Mouse (Mus musculus): ENCODE data around the gene Ralb. TPM values are rescaled to one million over a fixed set of nuclear protein-coding genes. Genes with fewer than 3 reads are reported as not detected.

Gene Ralb
- 60.2 and 62.1 TPM in 2 replicates for polyA plus RNA-seq (2015; fragmentation: Nextera tagmentation; extraction: Ambion mirVana)

- H3K9me3 ChIP-seq: no peaks in the 10 kb centered on the region
- H3K9ac ChIP-seq: peak within 1 kb of the TSS; percentile 69
- no peaks in the 10 kb centered on the region for H3K36me3 ChIP-seq (replicated peaks)
- WGBS: under 1% methylated on average over 57 of the region's 57 CpGs
- ATAC-seq (replicated peaks): peak; percentile 98
- H3K27me3 ChIP-seq (replicated peaks): no peaks in the 10 kb centered on the region
- peak within 1 kb of the TSS; percentile 56 for H3K27ac ChIP-seq
- peaks cover 19% of the 10 kb centered on the region for H3K4me1 ChIP-seq
- peak within 1 kb of the TSS; percentile 80 for H3K4me3 ChIP-seq
- peak within 1 kb of the TSS; percentile 84 for H3K4me2 ChIP-seq
These were observed at the start of gene Ralb for GRCm38 (mm10) chr1:119504260-119505062. Gene Ralb, minus strand, starts transcription at chr1:119504794.

- no peak for ATAC-seq (replicated peaks)
- Histone ChIP-seq H3K4me2 (no peak overlapping the region), H3K36me3 (replicated peaks) (no peaks in the 10 kb centered on the region), H3K4me3 (no peak overlapping the region), H3K9me3 (no peaks in the 10 kb centered on the region), H3K4me1 (no peaks in the 10 kb centered on the region), H3K9ac (no peak overlapping the region), H3K27ac (no peak overlapping the region), H3K27me3 (replicated peaks) (no peaks in the 10 kb centered on the region)
- WGBS: 100% methylated on average over 1 of the region's 1 CpGs
These were observed 47.1 kb upstream of the Ralb start for GRCm38 (mm10) chr1:119551651-119552050.

- H3K9me3 ChIP-seq: no peaks in the 10 kb centered on the region
- no peak overlapping the region for H3K4me2 ChIP-seq
- no peak overlapping the region for H3K9ac ChIP-seq
- H3K36me3 ChIP-seq (replicated peaks): no peaks in the 10 kb centered on the region
- ATAC-seq (replicated peaks): no peak
- H3K27ac ChIP-seq: no peak overlapping the region
- H3K27me3 ChIP-seq (replicated peaks): no peaks in the 10 kb centered on the region
- no peaks in the 10 kb centered on the region for H3K4me1 ChIP-seq
- H3K4me3 ChIP-seq: no peak overlapping the region
- 98% methylated on average over 2 of the region's 2 CpGs for WGBS
These were observed 45.5 kb upstream of the Ralb start for GRCm38 (mm10) chr1:119550064-119550463.

- no peak overlapping the region for H3K9ac ChIP-seq
- 92% methylated on average over 7 of the region's 7 CpGs for WGBS
- H3K27ac ChIP-seq: no peak overlapping the region
- no peaks in the 10 kb centered on the region for H3K27me3 ChIP-seq (replicated peaks)
- no peaks in the 10 kb centered on the region for H3K4me1 ChIP-seq
- ATAC-seq (replicated peaks): no peak
- H3K9me3 ChIP-seq: no peaks in the 10 kb centered on the region
- no peak overlapping the region for H3K4me2 ChIP-seq
- H3K36me3 ChIP-seq (replicated peaks): no peaks in the 10 kb centered on the region
- H3K4me3 ChIP-seq: no peak overlapping the region
These were observed 44.7 kb upstream of the Ralb start for GRCm38 (mm10) chr1:119549327-119549689.

GRCm38 (mm10) chr1:119548668-119549326 lies 44.2 kb upstream of the Ralb start:
- H3K4me3 ChIP-seq: no peak overlapping the region
- no peaks in the 10 kb centered on the region for H3K4me1 ChIP-seq
- WGBS: 71% methylated on average over 7 of the region's 7 CpGs
- H3K36me3 ChIP-seq (replicated peaks): no peaks in the 10 kb centered on the region
- no peak overlapping the region for H3K27ac ChIP-seq
- peak; percentile 63; the same call in 1 of the 2 replicates for ATAC-seq (replicated peaks)
- H3K27me3 ChIP-seq (replicated peaks): no peaks in the 10 kb centered on the region
- no peaks in the 10 kb centered on the region for H3K9me3 ChIP-seq
- no peak overlapping the region for H3K4me2 ChIP-seq
- H3K9ac ChIP-seq: no peak overlapping the region

GRCm38 (mm10) chr1:119546490-119546889 lies 41.9 kb upstream of the Ralb start:
- WGBS: 97% methylated on average over 3 of the region's 3 CpGs
- ATAC-seq (replicated peaks): no peak

GRCm38 (mm10) chr1:119545671-119546070 lies 41.1 kb upstream of the Ralb start:
- Histone ChIP-seq H3K9ac (no peak overlapping the region), H3K27me3 (replicated peaks) (no peaks in the 10 kb centered on the region), H3K4me2 (no peak overlapping the region), H3K4me1 (no peaks in the 10 kb centered on the region), H3K9me3 (no peaks in the 10 kb centered on the region), H3K27ac (no peak overlapping the region), H3K36me3 (replicated peaks) (no peaks in the 10 kb centered on the region), H3K4me3 (no peak overlapping the region)
- ATAC-seq (replicated peaks): no peak
- 89% methylated on average over 4 of the region's 4 CpGs for WGBS

More at GRCm38 (mm10) chr1:119546490-119546889, 41.9 kb upstream of the Ralb start:
- no peaks in the 10 kb centered on the region for H3K4me1 ChIP-seq
- no peaks in the 10 kb centered on the region for H3K36me3 ChIP-seq (replicated peaks)
- no peaks in the 10 kb centered on the region for H3K27me3 ChIP-seq (replicated peaks)
- no peak overlapping the region for H3K9ac ChIP-seq
- no peak overlapping the region for H3K4me2 ChIP-seq
- no peak overlapping the region for H3K4me3 ChIP-seq
- no peaks in the 10 kb centered on the region for H3K9me3 ChIP-seq
- no peak overlapping the region for H3K27ac ChIP-seq

- Histone ChIP-seq H3K4me2 (no peak overlapping the region), H3K4me3 (no peak overlapping the region), H3K9me3 (no peaks in the 10 kb centered on the region), H3K4me1 (no peaks in the 10 kb centered on the region), H3K9ac (no peak overlapping the region), H3K27ac (no peak overlapping the region), H3K27me3 (replicated peaks) (no peaks in the 10 kb centered on the region), H3K36me3 (replicated peaks) (no peaks in the 10 kb centered on the region)
- 83% methylated on average over 2 of the region's 2 CpGs for WGBS
- no peak for ATAC-seq (replicated peaks)
These were observed 40.6 kb upstream of the Ralb start for GRCm38 (mm10) chr1:119545164-119545563.

- no peaks in the 10 kb centered on the region for H3K36me3 ChIP-seq (replicated peaks)
- H3K9ac ChIP-seq: no peak overlapping the region
- H3K4me2 ChIP-seq: no peak overlapping the region
- no peak overlapping the region for H3K4me3 ChIP-seq
- ATAC-seq (replicated peaks): no peak
- 91% methylated on average over 5 of the region's 5 CpGs for WGBS
- no peaks in the 10 kb centered on the region for H3K27me3 ChIP-seq (replicated peaks)
- H3K27ac ChIP-seq: no peak overlapping the region
- H3K9me3 ChIP-seq: no peaks in the 10 kb centered on the region
- H3K4me1 ChIP-seq: no peaks in the 10 kb centered on the region
These were observed 40.1 kb upstream of the Ralb start for GRCm38 (mm10) chr1:119544611-119545155.

GRCm38 (mm10) chr1:119543316-119543715 lies 38.7 kb upstream of the Ralb start:
- Histone ChIP-seq H3K9me3 (no peaks in the 10 kb centered on the region), H3K9ac (no peak overlapping the region), H3K36me3 (replicated peaks) (no peaks in the 10 kb centered on the region), H3K4me1 (no peaks in the 10 kb centered on the region), H3K27me3 (replicated peaks) (no peaks in the 10 kb centered on the region), H3K27ac (no peak overlapping the region), H3K4me3 (no peak overlapping the region), H3K4me2 (no peak overlapping the region)
- WGBS: 95% methylated on average over 6 of the region's 6 CpGs
- no peak for ATAC-seq (replicated peaks)

- Histone ChIP-seq H3K9ac (no peak overlapping the region), H3K36me3 (replicated peaks) (no peaks in the 10 kb centered on the region), H3K9me3 (no peaks in the 10 kb centered on the region), H3K4me3 (no peak overlapping the region), H3K27me3 (replicated peaks) (no peaks in the 10 kb centered on the region), H3K4me2 (no peak overlapping the region), H3K27ac (no peak overlapping the region), H3K4me1 (no peaks in the 10 kb centered on the region)
- ATAC-seq (replicated peaks): no peak
- WGBS: 87% methylated on average over 3 of the region's 3 CpGs
These were observed 37.0 kb upstream of the Ralb start for GRCm38 (mm10) chr1:119541570-119541969.

- Histone ChIP-seq H3K36me3 (replicated peaks) (no peaks in the 10 kb centered on the region), H3K4me2 (no peak overlapping the region), H3K9me3 (no peaks in the 10 kb centered on the region), H3K27me3 (replicated peaks) (no peaks in the 10 kb centered on the region), H3K9ac (no peak overlapping the region), H3K4me1 (no peaks in the 10 kb centered on the region), H3K27ac (no peak overlapping the region), H3K4me3 (no peak overlapping the region)
- no peak for ATAC-seq (replicated peaks)
- 92% methylated on average over 9 of the region's 9 CpGs for WGBS
These were observed 36.4 kb upstream of the Ralb start for GRCm38 (mm10) chr1:119540836-119541557.
